Mouse (Mus musculus): Measurements from ENCODE around the gene Tedc2.

Tedc2 gene

GRCm38 (mm10) chr17:24220435-24221411 lies at the start of gene Tedc2:
TSS of gene Tedc2 (minus strand) at chr17:24220851.
- peak; percentile 80 for DNase-seq (ENCODE audit: low spot score)

GRCm38 (mm10) chr17:24267133-24267532 lies 46.5 kb upstream of the Tedc2 start:
- no peak for DNase-seq (ENCODE audit: low spot score)

GRCm38 (mm10) chr17:24264766-24265165 lies 44.1 kb upstream of the Tedc2 start:
- no peak for DNase-seq (ENCODE audit: low spot score)

DNA sequence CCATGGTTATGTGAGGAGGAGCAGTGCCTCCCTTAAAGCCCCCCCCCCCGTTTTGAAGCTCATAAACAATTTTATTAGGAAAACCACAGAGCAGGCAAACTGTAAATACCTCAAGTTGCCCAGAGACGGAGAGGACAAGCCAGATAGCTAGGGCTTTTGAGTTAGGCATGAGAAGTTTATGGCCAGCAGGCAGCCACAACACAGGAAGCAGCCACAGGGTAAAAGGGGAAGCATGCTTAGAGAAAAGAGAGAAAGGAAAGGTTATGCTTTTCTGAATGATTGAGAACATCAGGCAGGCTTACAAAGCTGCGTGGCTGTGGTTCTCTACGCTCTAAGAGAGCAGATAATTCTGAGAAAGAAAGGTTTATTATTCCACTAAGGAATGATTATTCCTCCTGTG lies 39.9 kb upstream of the Tedc2 start:
- DNase-seq (ENCODE audit: low spot score), result no peak

DNA sequence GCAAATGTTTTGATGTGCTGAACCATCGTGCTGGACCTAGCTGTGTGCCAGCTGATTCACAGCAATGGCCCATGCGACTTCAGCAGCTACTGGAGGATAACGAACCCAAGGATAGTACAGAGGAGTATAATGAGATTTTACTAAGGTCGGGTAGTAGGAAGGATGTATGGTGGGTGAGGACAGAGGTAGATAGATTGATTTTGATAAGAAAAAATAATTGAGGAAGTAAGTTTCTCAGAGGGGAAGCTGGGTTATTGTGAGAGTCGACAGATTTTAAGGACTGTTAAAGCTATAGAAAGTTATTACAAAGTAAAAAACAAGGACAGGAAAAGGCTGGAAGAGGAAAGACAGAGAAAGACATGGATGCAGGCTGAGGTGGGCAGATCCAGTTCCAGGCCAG lies 39.1 kb upstream of the Tedc2 start:
- no peak for DNase-seq (ENCODE audit: low spot score)

DNA sequence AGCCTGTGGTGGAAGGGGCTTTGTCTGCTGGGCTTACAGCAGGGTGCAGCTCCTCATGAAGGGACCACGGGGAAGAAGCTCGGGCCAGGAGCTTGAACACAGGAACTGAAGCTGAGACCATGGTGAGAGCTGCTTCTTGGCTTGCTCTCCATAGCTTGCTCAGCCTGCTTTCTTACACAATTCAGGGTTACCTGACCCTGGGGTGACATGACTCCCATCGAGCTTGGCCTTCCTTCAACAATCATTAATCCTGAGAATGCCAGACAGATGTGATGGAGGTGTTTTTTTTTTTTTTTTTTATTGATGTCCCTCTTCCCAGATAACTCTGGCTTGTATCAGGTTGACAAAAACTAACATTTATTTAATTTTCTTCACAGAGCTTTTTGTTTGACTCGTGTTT lies 38.3 kb upstream of the Tedc2 start:
- no peak for DNase-seq (ENCODE audit: low spot score)

DNA sequence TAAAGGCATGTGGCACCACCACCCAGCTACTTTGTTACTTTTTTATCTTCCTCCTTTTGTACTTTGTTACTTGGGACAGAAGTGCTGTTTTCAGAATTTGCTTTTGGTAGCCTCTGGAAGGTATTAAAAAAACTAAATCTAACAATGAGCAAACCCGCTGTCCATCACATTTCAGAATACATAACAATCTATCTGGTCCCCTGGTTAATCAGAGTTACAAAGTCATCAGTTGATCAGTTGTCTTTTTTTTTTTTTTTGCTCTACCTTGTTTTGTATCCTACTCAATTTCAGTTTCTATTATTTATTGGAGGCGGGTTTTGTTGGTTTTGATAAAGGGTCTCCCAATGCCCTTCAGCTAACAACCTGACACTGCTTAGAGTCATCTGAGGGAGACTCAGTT lies 31.7 kb upstream of the Tedc2 start:
- DNase-seq (ENCODE audit: low spot score), result no peak

- peak; percentile 94 for DNase-seq (ENCODE audit: low spot score)
Measured at GRCm38 (mm10) chr17:24251320-24252069, 30.8 kb upstream of the Tedc2 start, which contains the start of gene Ccnf. TSS of gene Ccnf (minus strand) at chr17:24251484.

DNA sequence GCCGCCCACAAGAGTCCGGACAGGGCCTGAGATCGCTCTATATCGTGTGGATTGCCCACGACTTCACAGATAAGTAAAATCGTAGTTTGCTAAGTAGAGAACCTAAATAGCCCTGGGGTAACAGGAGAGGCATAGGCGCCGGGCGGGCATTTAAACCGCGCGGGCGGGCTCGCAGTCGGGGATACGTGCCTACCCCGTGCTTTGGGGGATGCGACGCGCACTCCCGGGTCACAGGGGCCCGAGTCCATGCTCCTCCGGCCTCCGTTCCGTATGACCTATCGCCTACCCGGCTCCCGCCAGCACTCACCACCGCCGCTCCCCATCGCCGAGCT lies 30.3 kb upstream of the Tedc2 start:
- DNase-seq (ENCODE audit: low spot score), result no peak

- DNase-seq (ENCODE audit: low spot score), result no peak
Measured at GRCm38 (mm10) chr17:24248641-24249040, 28.0 kb upstream of the Tedc2 start.

- no peak for DNase-seq (ENCODE audit: low spot score)
Measured at GRCm38 (mm10) chr17:24244061-24244460, 23.4 kb upstream of the Tedc2 start.

DNA sequence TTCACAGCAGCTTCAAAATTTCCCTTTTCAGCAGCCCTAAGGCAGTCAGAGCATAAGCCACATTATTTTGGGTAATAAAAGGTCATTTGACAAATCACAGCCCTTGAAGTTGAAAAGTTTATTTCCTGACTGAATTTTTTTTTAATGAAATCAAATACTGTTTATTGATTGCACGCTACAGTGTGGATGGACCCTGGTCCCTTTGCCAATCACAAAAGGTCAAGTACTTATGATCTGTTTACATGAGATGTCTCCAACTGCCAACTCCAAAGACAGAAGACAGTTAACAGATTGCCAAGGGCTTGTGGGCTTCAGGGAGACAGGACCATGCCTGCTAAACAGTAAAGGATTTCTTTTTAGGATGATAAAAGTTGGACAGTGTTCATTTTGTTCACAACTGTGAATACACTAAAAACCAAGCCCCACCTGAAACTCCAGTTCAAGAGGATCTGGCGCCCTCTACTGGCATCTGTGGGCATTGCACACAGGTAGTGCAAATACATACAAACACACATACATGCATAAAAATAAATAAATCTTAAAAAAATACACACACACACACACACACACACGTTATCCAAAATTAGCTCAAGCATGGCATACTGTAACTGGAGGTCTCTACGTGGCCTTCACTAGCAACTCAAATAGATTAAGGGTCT lies 22.8 kb upstream of the Tedc2 start:
- DNase-seq (ENCODE audit: low spot score), result no peak

- DNase-seq (ENCODE audit: low spot score), result no peak
Measured at GRCm38 (mm10) chr17:24236921-24237320, 16.3 kb upstream of the Tedc2 start.

DNA sequence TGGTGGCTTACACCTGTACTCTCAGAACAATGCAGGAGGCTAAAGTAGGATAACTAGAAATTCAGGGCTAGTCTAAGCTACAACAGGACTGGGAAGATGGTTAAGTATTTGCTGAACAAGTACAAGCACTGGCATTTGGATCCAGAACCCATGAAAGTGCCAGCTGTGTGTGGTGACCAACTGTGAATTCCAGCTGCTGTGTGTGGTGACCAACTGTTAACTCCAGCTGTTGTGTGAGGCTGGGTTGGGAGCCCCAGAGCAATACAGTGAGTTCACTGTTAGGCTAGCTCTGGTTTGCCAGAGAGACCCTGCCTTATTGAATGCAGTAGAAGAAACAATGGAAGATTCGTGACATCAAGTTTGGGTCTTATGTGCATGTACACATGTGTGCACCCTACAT lies 15.8 kb upstream of the Tedc2 start:
- no peak for DNase-seq (ENCODE audit: low spot score)

GRCm38 (mm10) chr17:24227941-24228340 lies 7.3 kb upstream of the Tedc2 start:
- no peak for DNase-seq (ENCODE audit: low spot score)

DNA sequence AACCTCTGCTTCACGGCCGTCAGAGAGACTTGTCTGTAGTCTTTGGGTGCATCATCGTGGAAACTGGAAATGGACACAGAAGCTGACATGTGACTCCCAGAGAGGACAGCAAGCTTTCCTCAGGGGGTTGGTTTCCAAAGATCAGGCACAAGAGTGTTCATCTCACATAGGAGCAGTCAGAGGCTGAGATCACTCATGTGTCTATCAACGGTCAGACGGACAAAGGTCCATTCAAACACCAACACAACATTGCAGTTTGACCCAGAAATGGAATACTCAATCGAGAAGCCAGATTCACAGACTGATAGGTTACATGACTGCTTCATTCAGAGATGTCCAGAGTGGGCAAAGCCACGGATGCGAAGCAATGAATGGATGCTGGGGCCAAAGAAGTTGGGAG lies 6.1 kb upstream of the Tedc2 start:
- no peak for DNase-seq (ENCODE audit: low spot score)

- no peak for DNase-seq (ENCODE audit: low spot score)
Measured at GRCm38 (mm10) chr17:24225851-24226250, 5.2 kb upstream of the Tedc2 start.

DNA sequence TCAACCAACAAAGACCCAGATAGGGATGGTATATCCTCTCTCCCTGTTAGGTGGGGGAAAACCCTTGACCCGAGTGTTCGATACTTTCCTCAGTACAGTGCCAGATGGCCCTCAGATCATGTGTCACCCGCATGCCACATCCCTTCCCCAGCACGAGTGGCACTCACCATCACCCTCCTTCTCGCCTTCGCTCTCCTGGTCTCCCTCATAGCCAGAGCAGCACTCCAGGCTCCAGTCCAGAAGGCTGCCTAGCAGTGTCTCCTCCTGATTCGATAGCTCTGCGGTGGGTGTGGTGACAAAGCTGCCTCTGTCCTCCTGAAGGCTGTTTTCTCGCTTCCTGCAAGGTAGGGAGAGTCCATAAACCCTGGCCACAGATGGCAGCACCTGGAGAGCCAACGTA lies 4.1 kb upstream of the Tedc2 start:
- DNase-seq (ENCODE audit: low spot score), result no peak

GRCm38 (mm10) chr17:24223513-24223912 lies 2.9 kb upstream of the Tedc2 start:
- no peak for DNase-seq (ENCODE audit: low spot score)

DNA sequence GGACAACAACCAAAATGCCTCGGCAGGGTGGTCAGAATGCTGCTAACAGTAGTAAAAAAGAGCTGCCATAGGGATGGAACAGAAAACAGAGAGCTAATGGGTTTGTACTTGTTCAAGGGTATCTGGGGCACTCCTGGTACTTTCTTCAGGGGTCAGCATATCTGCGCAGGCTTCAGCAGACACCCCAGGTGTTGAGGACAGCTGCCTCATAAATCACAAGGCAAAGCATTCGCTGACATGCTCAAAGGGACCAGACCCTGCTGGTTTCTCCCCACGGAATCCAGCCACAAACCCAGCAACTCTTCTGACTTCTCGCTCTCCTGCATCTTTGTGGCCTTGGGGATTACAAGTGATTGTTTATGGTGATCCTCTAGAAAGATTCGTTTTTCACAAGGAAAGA lies 2.0 kb upstream of the Tedc2 start:
- no peak for DNase-seq (ENCODE audit: low spot score)

GRCm38 (mm10) chr17:24216836-24217235 lies 3.8 kb downstream of the Tedc2 start:
- no peak for DNase-seq (ENCODE audit: low spot score)

- DNase-seq (ENCODE audit: low spot score), result no peak
Measured at GRCm38 (mm10) chr17:24213186-24213585, 7.5 kb downstream of the Tedc2 start.
